Mouse (Mus musculus) bone marrow macrophage, adult 2 months (primary cell): Measurements from ENCODE around the gene Acnat1.

ENCODE experiments used
- CTCF ChIP-seq: IDR thresholded peaks from 2 replicates; pipeline ENCODE4 v1.5.1; 2012; ENCODE audit warnings: low read depth, mild to moderate bottlenecking, low read length, moderate library complexity
- POLR2A ChIP-seq: IDR thresholded peaks from 2 replicates; pipeline ENCODE4 v1.6.1; 2012; ENCODE audit warnings: mild to moderate bottlenecking, low read depth, low read length, borderline replicate concordance

DNA sequence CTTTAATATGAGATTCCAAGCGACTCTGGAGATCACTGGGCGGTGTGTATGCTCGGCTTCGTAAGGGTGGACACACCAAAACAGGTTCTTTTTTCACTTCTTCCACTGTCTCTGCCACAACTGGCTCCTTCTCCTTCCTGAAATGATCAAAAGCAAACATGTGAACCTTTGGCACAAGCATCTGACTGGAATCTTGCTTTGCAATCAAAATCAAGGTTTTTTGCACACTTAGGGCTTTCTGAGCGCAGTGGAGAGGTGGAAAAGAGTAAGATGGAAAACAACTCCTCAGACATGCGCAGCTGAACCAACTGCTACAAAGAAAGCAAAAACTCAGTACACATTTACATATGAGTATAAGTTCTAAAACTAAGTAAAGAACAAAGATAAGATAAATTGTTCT lies 40.7 kb upstream of the Acnat1 start:
- TF ChIP-seq CTCF, result no peak
- TF ChIP-seq POLR2A, result no peak
